In the genomic region with DNA sequence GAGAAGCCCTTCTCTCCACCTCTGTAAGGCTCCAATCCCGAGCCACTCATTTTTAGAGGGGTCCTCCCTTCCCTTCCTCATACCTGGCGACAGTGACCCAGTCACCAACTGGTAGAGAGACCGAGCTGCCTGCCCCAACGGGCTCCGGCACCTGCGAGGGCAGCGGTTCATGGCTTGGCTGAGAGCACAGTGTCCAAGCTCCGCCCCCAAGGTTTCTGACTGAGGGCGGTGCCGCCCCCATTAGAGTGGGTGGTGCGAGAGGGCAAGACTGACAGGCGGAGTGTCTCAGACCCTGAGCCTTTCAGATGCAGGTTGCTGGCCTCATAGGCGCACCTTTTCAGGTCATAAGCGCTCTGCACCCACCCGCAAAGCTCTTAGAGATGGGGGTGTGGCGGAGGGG, we compare ENCODE assay signal across 8 mouse cellular contexts. TPM values are rescaled to one million over a fixed set of nuclear protein-coding genes. Genes with fewer than 3 reads are reported as not detected.
DNase-seq lines count a peak whose midpoint lies in the region; ATAC-seq and TF ChIP-seq lines count a peak whose summit lies in the region.

No protein-coding gene starts in this region.

- no peak for TF ChIP-seq POLR2A in bone marrow, adult 2 months (IDR thresholded peaks at IDR 0.05; ENCODE audit: borderline replicate concordance, control insufficient read depth, low read depth, low read length)

- no peaks in the 10 kb centered on the region; the same call in none of the 2 replicates for H3K4me1 ChIP-seq in bone marrow, adult 2 months (ENCODE audit: control insufficient read depth, insufficient read depth, low read length)
- peaks cover 27% of the 10 kb centered on the region for H3K4me1 ChIP-seq in forebrain, embryonic 16.5 days (replicated peaks; ENCODE audit: control insufficient read depth, insufficient read depth, low read length)
- H3K4me1 ChIP-seq in lung, postnatal 0 days (ENCODE audit: insufficient read depth, low read depth, low read length), result peaks cover 18% of the 10 kb centered on the region

- no peaks in the 10 kb centered on the region for H3K36me3 ChIP-seq in forebrain, embryonic 16.5 days (ENCODE audit: control insufficient read depth, insufficient read depth)
- H3K36me3 ChIP-seq in lung, postnatal 0 days (ENCODE audit: insufficient read depth, low read length), result no peaks in the 10 kb centered on the region

- peak; percentile 49 for DNase-seq in gastrocnemius, adult 18-20 months (ENCODE audit: low spot score)
- no peak for DNase-seq in gastrocnemius, adult 8-10 months (ENCODE audit: low spot score in 2 of 2)
- DNase-seq in kidney, adult 8-10 months, result peak; percentile 59 to 68
- peak; percentile 67 for DNase-seq in lung, postnatal 0 days (ENCODE audit: low spot score)
- DNase-seq in retina, embryonic 14.5 days (ENCODE audit: low spot score), result peak; percentile 72
- DNase-seq in layer of hippocampus, adult 9-10 months (ENCODE audit: low spot score), result no peak

- H3K4me2 ChIP-seq in forebrain, embryonic 16.5 days (ENCODE audit: low read length), result peak overlapping the region; percentile 49
- peak overlapping the region; percentile 51 for H3K4me2 ChIP-seq in lung, postnatal 0 days (replicated peaks; ENCODE audit: low read depth, low read length)

- H3K9ac ChIP-seq in forebrain, embryonic 16.5 days (replicated peaks; ENCODE audit: low read depth, low read length), result peak overlapping the region; percentile 15; the same call in 1 of the 2 replicates
- no peak overlapping the region for H3K9ac ChIP-seq in lung, postnatal 0 days (replicated peaks; ENCODE audit: low read depth)

- peak; percentile 7; the same call in 1 of the 2 replicates for ATAC-seq in forebrain, embryonic 16.5 days
- ATAC-seq in lung, postnatal 0 days, result peak; percentile 63

- no peak overlapping the region for H3K4me3 ChIP-seq in bone marrow, adult 2 months (replicated peaks; ENCODE audit: control insufficient read depth, low read depth, low read length)
- H3K4me3 ChIP-seq in forebrain, embryonic 16.5 days (replicated peaks; ENCODE audit: low read length), result peak overlapping the region; percentile 31
- no peak overlapping the region; the same call in 1 of the 2 replicates for H3K4me3 ChIP-seq in lung, postnatal 0 days (ENCODE audit: low read depth, low read length)

- no peaks in the 10 kb centered on the region for H3K9me3 ChIP-seq in forebrain, embryonic 16.5 days (ENCODE audit: control insufficient read depth, low read length)
- H3K9me3 ChIP-seq in lung, postnatal 0 days (ENCODE audit: low read length), result no peaks in the 10 kb centered on the region

- no peak for TF ChIP-seq EP300 in lung, postnatal 0 days (IDR thresholded peaks at IDR 0.05)

- 1% methylated on average over 16 of the region's 16 CpGs for WGBS in bone marrow, adult 2 months
- under 1% methylated on average over 16 of the region's 16 CpGs for WGBS in forebrain, embryonic 16.5 days
- 2% methylated on average over 16 of the region's 16 CpGs for WGBS in lung, postnatal 0 days

- no peak for TF ChIP-seq CTCF in bone marrow, adult 2 months (IDR thresholded peaks at IDR 0.05; ENCODE audit: control insufficient read depth, insufficient read depth, low read length)
- no peak for TF ChIP-seq CTCF in lung, postnatal 0 days (IDR thresholded peaks at IDR 0.05)

- H3K27ac ChIP-seq in bone marrow, adult 2 months (ENCODE audit: control insufficient read depth, insufficient read depth, low read depth, low read length, poor library complexity), result peak overlapping the region; percentile 17; the same call in 1 of the 2 replicates
- H3K27ac ChIP-seq in forebrain, embryonic 16.5 days (ENCODE audit: low read length), result peak overlapping the region; percentile 12; the same call in 1 of the 2 replicates
- H3K27ac ChIP-seq in lung, postnatal 0 days (ENCODE audit: low read length), result no peak overlapping the region

- no peaks in the 10 kb centered on the region for H3K27me3 ChIP-seq in forebrain, embryonic 16.5 days (replicated peaks; ENCODE audit: control insufficient read depth, insufficient read depth, low read length)
- no peaks in the 10 kb centered on the region for H3K27me3 ChIP-seq in lung, postnatal 0 days (replicated peaks; ENCODE audit: insufficient read depth, low read length)

RNA-seq across cellular contexts. Expression of a gene that starts 3.7 kb away (rescaled TPM):
- total RNA-seq in gastrocnemius, adult 18-20 months (2021), result under 1 TPM; 0.21 to 0.62 TPM
- under 1 TPM; 0.39 to 0.78 (median 0.58) TPM for total RNA-seq in gastrocnemius, adult 8-10 months (2022)
- 0.72 TPM in 1 of 2 replicates, not detected in the other for polyA plus RNA-seq in bone marrow, adult 2 months (2011; ENCODE audit: insufficient read depth, insufficient read length, low replicate concordance, missing spikeins)
- polyA plus RNA-seq in forebrain, embryonic 16.5 days (2015; fragmentation: Nextera tagmentation; extraction: Ambion mirVana), result 12.3 and 14.6 TPM in 2 replicates
- polyA plus RNA-seq in lung, postnatal 0 days (2015; fragmentation: Nextera tagmentation; extraction: Ambion mirVana), result 1.0 and 1.4 TPM in 2 replicates

RNA-seq across cellular contexts. Expression of a gene that starts 28.5 kb away (rescaled TPM):
- 10 to 100 TPM; 32.1 to 39.9 TPM for total RNA-seq in gastrocnemius, adult 18-20 months (2021)
- 10 to 100 TPM; 32.7 to 43.3 (median 39.8) TPM for total RNA-seq in gastrocnemius, adult 8-10 months (2022)
- 51.4 and 80.8 TPM in 2 replicates for polyA plus RNA-seq in bone marrow, adult 2 months (2011; ENCODE audit: insufficient read depth, insufficient read length, low replicate concordance, missing spikeins)
- 77.0 and 90.5 TPM in 2 replicates for polyA plus RNA-seq in forebrain, embryonic 16.5 days (2015; fragmentation: Nextera tagmentation; extraction: Ambion mirVana)
- polyA plus RNA-seq in lung, postnatal 0 days (2015; fragmentation: Nextera tagmentation; extraction: Ambion mirVana), result 26.4 and 33.9 TPM in 2 replicates

Comparison
In these comparisons a context has a peak if more than half of its experiments do, and no peak if none do; other contexts are left out.
1. DNase-seq: peak in gastrocnemius, adult 18-20 months (single experiment), kidney, adult 8-10 months (2 of 2), lung, postnatal 0 days (single experiment) and retina, embryonic 14.5 days (single experiment); none in gastrocnemius, adult 8-10 months (0 of 2) and layer of hippocampus, adult 9-10 months (single experiment).